Mouse (Mus musculus) heart, embryonic 16.5 days (tissue): ENCODE measurements around the gene Tbc1d2b. TPM values are rescaled to one million over a fixed set of nuclear protein-coding genes. Genes with fewer than 3 reads are reported as not detected.

Experiments used
- ATAC-seq: fragments of 200-750 bp; cut with Nextera tagmentation; replicated peaks from 2 replicates; pipeline ENCODE4 v1.8.0; 2017; ENCODE audit warnings: moderate number of reproducible peaks; ENCODE audit not compliant: insufficient read depth, low FRiP score; ENCODE audit errors: extremely low read depth
- H3K27ac ChIP-seq: fragments of 300-500 bp; sonication (generic); 2 replicates; pipeline ENCODE4 v1.5.1; 2014; ENCODE audit warnings: mild to moderate bottlenecking, low read length, control low read depth, moderate library complexity
- H3K27me3 ChIP-seq: fragments of 300-500 bp; sonication (generic); 2 replicates; pipeline ENCODE4 v1.6.1; 2014; ENCODE audit warnings: low read length, mixed read lengths; ENCODE audit not compliant: control insufficient read depth, insufficient read depth
- H3K36me3 ChIP-seq: fragments of 300-500 bp; sonication (generic); 2 replicates; pipeline ENCODE4 v1.6.1; 2014; ENCODE audit not compliant: control insufficient read depth, insufficient read depth
- H3K4me1 ChIP-seq: fragments of 300-500 bp; sonication (generic); 2 replicates; pipeline ENCODE4 v1.6.1; 2014; ENCODE audit warnings: low read length, mixed read lengths; ENCODE audit not compliant: control insufficient read depth, insufficient read depth
- H3K4me2 ChIP-seq: fragments of 300-500 bp; sonication (generic); 2 replicates; pipeline ENCODE4 v1.6.1; 2014; ENCODE audit warnings: low read depth, mild to moderate bottlenecking, control low read depth, low read length
- H3K4me3 ChIP-seq: fragments of 300-500 bp; sonication (generic); 2 replicates; pipeline ENCODE4 v1.5.1; 2014; ENCODE audit warnings: mild to moderate bottlenecking, control low read depth, low read length
- H3K9ac ChIP-seq: fragments of 300-500 bp; sonication (generic); 2 replicates; pipeline ENCODE4 v1.6.1; 2014; ENCODE audit warnings: low read length, control low read depth
- H3K9me3 ChIP-seq: fragments of 300-500 bp; sonication (generic); replicated peaks from 2 replicates; pipeline ENCODE4 v1.6.1; 2016; ENCODE audit warnings: low read length; ENCODE audit not compliant: control insufficient read depth
- WGBS: fragments of 180-500 bp; shearing (Covaris S2); extraction: QIAGEN DNeasy Blood & Tissue Kit; methylation state at CpG from one replicate; pipeline ENCODE4 v1.1.7; 2014; 5-methylcytosine and 5-hydroxymethylcytosine counted together
- polyA plus RNA-seq: library from polyadenylated mRNA; unstranded; fragments of >200 nt; fragmentation: Nextera tagmentation; extraction: Ambion mirVana; gene quantifications from 2 replicates; pipeline ENCODE4 v1.2.1, GENCODE M21; 2015

Gene Tbc1d2b
- polyA plus RNA-seq, 1 experiment from 2014 or later: 6.9 TPM

GRCm38 (mm10) chr9:90270944-90271295 lies 316 bp upstream of the Tbc1d2b start:
- peak overlapping the region; percentile 89 for H3K4me3 ChIP-seq
- no peaks in the 10 kb centered on the region for H3K27me3 ChIP-seq
- peak overlapping the region; percentile 91 for H3K9ac ChIP-seq
- 9% methylated on average over 11 of the region's 11 CpGs for WGBS
- peak overlapping the region; percentile 86 for H3K27ac ChIP-seq
- H3K4me1 ChIP-seq: peaks cover 20% of the 10 kb centered on the region
- ATAC-seq: no peak
- peak overlapping the region; percentile 93 for H3K4me2 ChIP-seq
- no peaks in the 10 kb centered on the region for H3K36me3 ChIP-seq
- no peaks in the 10 kb centered on the region for H3K9me3 ChIP-seq

DNA sequence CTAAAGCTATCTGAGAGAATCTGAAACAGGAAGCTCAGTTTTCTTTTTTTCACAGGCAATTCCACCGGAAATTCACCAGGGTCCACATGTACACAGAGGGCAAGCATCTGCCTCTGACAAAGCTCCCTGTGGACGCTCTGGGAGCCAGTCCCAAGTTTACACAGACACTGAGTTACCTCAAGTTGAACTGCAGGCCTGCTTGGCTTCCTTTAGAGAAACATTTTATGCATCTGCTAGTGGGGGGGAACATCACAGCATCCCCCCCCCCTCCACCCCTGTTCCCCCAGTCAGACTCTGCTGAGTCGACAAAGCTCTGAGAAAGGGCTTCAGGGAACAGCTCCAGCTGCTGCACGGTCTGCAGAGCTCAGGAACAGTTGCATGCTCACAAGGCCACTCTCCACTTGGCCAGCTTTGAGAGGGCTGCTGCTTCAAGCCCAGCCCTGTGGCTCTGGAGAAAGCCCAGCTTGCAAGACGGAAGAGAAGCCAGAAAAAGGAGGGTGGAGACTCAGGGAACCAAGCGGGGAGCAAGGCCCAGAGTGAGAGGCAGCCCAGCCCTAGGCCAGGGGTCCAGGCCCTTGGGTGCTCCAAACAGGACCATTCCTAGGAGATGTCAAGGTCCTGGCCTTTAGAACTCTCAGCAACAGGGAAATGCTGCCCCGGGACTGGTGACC lies 1.5 kb downstream of the Tbc1d2b start:
- Histone ChIP-seq H3K4me3 (peak overlapping the region; percentile 89), H3K36me3 (no peaks in the 10 kb centered on the region), H3K27me3 (no peaks in the 10 kb centered on the region), H3K4me2 (peak overlapping the region; percentile 93), H3K9me3 (no peaks in the 10 kb centered on the region), H3K27ac (peak overlapping the region; percentile 86), H3K4me1 (peaks cover 20% of the 10 kb centered on the region), H3K9ac (peak overlapping the region; percentile 91)
- WGBS: 18% methylated on average over 7 of the region's 7 CpGs
- peak; percentile 55 for ATAC-seq

GRCm38 (mm10) chr9:90266926-90267325 lies 3.7 kb downstream of the Tbc1d2b start:
- no peak for ATAC-seq
- 89% methylated on average over 10 of the region's 10 CpGs for WGBS

DNA sequence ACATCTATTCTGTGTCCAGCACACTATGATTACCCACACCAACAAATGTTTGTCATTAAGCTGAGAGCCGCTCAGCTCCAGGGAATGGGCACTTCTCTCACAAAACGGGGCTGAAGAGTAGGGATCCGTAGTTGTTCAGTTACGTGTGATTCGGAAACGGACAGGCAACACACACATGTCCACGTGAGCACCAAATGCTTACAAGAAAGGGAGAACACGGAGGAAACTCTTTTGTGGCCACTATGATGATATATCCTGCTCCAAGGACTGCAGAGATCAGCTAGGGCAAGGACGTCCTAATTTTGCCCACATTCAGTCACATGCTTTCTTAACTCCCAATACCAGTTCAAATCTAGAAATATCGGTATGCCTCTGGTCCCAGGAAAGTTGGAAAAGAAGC lies 4.5 kb downstream of the Tbc1d2b start:
- Histone ChIP-seq H3K27ac (no peak overlapping the region), H3K27me3 (no peaks in the 10 kb centered on the region), H3K36me3 (peaks cover 4% of the 10 kb centered on the region; the same call in 1 of the 2 replicates), H3K9me3 (no peaks in the 10 kb centered on the region), H3K4me3 (no peak overlapping the region), H3K9ac (no peak overlapping the region), H3K4me1 (peaks cover 25% of the 10 kb centered on the region), H3K4me2 (no peak overlapping the region)
- WGBS: 88% methylated on average over 10 of the region's 10 CpGs
- ATAC-seq: no peak

More at GRCm38 (mm10) chr9:90266926-90267325, 3.7 kb downstream of the Tbc1d2b start:
- Histone ChIP-seq H3K4me2 (no peak overlapping the region), H3K9me3 (no peaks in the 10 kb centered on the region), H3K4me1 (peaks cover 21% of the 10 kb centered on the region), H3K27ac (no peak overlapping the region), H3K4me3 (no peak overlapping the region), H3K9ac (no peak overlapping the region), H3K36me3 (peaks cover 4% of the 10 kb centered on the region; the same call in 1 of the 2 replicates), H3K27me3 (no peaks in the 10 kb centered on the region)

- WGBS: 79% methylated on average over 5 of the region's 5 CpGs
- H3K36me3 ChIP-seq: peaks cover 4% of the 10 kb centered on the region; the same call in 1 of the 2 replicates
- no peaks in the 10 kb centered on the region for H3K9me3 ChIP-seq
- H3K27me3 ChIP-seq: no peaks in the 10 kb centered on the region
- H3K4me3 ChIP-seq: no peak overlapping the region
- no peak overlapping the region for H3K4me2 ChIP-seq
- H3K4me1 ChIP-seq: peaks cover 28% of the 10 kb centered on the region
- no peak overlapping the region for H3K27ac ChIP-seq
- no peak overlapping the region for H3K9ac ChIP-seq
- no peak for ATAC-seq
Measured at GRCm38 (mm10) chr9:90265322-90266039, 5.1 kb downstream of the Tbc1d2b start.

DNA sequence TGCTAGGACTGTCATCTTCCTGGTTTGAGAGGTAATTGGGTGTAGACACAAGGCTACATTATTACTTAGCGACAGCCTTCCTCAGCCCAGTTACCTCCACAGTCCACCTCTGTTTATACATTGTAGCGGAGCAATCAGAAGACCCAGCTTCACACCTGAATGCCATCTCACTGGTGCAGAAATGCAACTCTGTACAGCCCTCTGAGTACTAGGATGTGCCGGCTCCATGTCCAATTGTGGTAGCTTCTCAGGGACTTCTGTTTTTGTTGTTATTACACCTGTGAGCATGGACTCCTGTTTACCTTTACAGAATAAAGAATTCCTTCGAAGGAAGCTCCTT lies 7.3 kb downstream of the Tbc1d2b start:
- Histone ChIP-seq H3K9ac (no peak overlapping the region), H3K4me3 (no peak overlapping the region), H3K9me3 (no peaks in the 10 kb centered on the region), H3K36me3 (peaks cover 4% of the 10 kb centered on the region; the same call in 1 of the 2 replicates), H3K4me1 (peaks cover 29% of the 10 kb centered on the region), H3K4me2 (no peak overlapping the region), H3K27me3 (no peaks in the 10 kb centered on the region), H3K27ac (no peak overlapping the region)
- ATAC-seq: no peak
- 88% methylated on average over 4 of the region's 4 CpGs for WGBS

DNA sequence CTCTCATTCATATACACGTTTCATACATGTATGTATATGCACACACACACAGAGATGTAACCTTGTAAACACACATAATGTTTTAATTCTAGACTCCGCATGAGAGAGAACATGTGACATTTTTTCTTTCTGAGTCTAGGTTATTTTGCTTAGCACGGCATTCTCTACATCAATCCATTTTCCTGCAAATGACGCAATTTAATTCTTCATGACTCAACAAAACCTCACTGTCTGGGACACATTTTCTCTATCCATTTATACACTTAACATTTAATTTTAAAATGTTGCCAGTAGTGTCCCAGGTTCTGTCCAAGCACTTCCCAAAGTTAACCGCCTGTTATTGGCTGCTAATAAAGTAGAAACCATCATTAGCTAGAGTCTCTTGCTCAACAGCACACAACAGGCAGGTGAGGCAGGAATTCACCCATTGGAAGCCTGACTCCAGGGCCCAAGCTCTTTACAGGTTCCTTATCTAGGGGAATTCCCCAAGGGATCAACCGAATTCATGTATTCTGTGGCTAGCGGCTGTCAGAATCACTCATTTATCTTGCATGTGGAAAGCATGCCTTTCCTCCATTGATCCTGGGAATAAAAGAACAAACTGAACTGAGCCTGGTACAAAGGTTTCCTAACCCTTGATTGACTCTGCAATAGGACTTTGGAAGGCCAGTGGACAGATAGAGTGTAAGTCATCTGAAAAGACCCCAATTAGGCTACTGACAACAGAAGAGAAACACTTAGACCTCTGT lies 7.8 kb downstream of the Tbc1d2b start:
- Histone ChIP-seq H3K36me3 (peaks cover 4% of the 10 kb centered on the region; the same call in 1 of the 2 replicates), H3K27ac (no peak overlapping the region), H3K4me2 (no peak overlapping the region), H3K4me3 (no peak overlapping the region), H3K9me3 (no peaks in the 10 kb centered on the region), H3K4me1 (peaks cover 32% of the 10 kb centered on the region), H3K9ac (no peak overlapping the region), H3K27me3 (no peaks in the 10 kb centered on the region)
- ATAC-seq: no peak
- WGBS: 79% methylated on average over 7 of the region's 7 CpGs

- Histone ChIP-seq H3K27me3 (no peaks in the 10 kb centered on the region), H3K4me1 (peaks cover 37% of the 10 kb centered on the region), H3K36me3 (peaks cover 4% of the 10 kb centered on the region; the same call in 1 of the 2 replicates), H3K4me3 (no peak overlapping the region), H3K9ac (no peak overlapping the region), H3K4me2 (no peak overlapping the region), H3K9me3 (no peaks in the 10 kb centered on the region), H3K27ac (no peak overlapping the region)
- no peak for ATAC-seq
- WGBS: 52% methylated on average over 3 of the region's 3 CpGs
Measured at GRCm38 (mm10) chr9:90262063-90262462, 8.5 kb downstream of the Tbc1d2b start.
